16 mouse cellular contexts compared by ENCODE assay signal in genomic region chr3:58382676-58383075, GRCm38 (mm10).
"Had no signal": no experiment of that assay in that cellular context is flagged by ENCODE, and none has a peak within 500 bp of the region (broad histone marks: within the 10 kb centered on the region; RNA-seq: fewer than 3 reads in every experiment).

No protein-coding gene starts in this region.

- H3K9ac ChIP-seq: neural tube, embryonic 13.5 days; neural tube, embryonic 15.5 days; stomach, embryonic 15.5 days had no signal

- H3K36me3 ChIP-seq: neural tube, embryonic 13.5 days; neural tube, embryonic 15.5 days; stomach, embryonic 15.5 days had no signal

- H3K4me2 ChIP-seq: neural tube, embryonic 13.5 days; neural tube, embryonic 15.5 days; stomach, embryonic 15.5 days had no signal

- H3K9me3 ChIP-seq: neural tube, embryonic 13.5 days; neural tube, embryonic 15.5 days; stomach, embryonic 15.5 days had no signal

- DNase-seq: retina, postnatal 1 day; right cerebral cortex, adult 18-20 months; right cerebral cortex, postnatal 14 days; right cerebral cortex, postnatal 25 days; right cerebral cortex, postnatal 4 days; spleen, adult 18-20 months; thymus, adult 18-20 months; thymus, adult 2 months; thymus, postnatal 14 days; thymus, postnatal 25 days; thymus, postnatal 36 days; thymus, postnatal 4 days had no signal

- H3K27me3 ChIP-seq: neural tube, embryonic 13.5 days; neural tube, embryonic 15.5 days; stomach, embryonic 15.5 days had no signal

- H3K4me1 ChIP-seq: neural tube, embryonic 13.5 days; neural tube, embryonic 15.5 days had no signal

- H3K27ac ChIP-seq: neural tube, embryonic 13.5 days; neural tube, embryonic 15.5 days; stomach, embryonic 15.5 days; stomach, postnatal 0 days had no signal

- H3K4me3 ChIP-seq: neural tube, embryonic 13.5 days; neural tube, embryonic 15.5 days; stomach, embryonic 15.5 days had no signal
